Mouse (Mus musculus) bone marrow macrophage, adult 2 months (primary cell): ENCODE data around the gene Pcbd2. TPM values are rescaled to one million over a fixed set of nuclear protein-coding genes. Genes with fewer than 3 reads are reported as not detected.

ENCODE experiments used
- H3K27ac ChIP-seq: 2 replicates; pipeline ENCODE4 v1.5.1; 2012; ENCODE audit warnings: low read depth, low read length; ENCODE audit not compliant: insufficient read depth
- H3K4me1 ChIP-seq: 2 replicates; pipeline ENCODE4 v1.6.1; 2012; ENCODE audit warnings: low read length; ENCODE audit not compliant: control insufficient read depth, insufficient read depth
- H3K4me3 ChIP-seq: 2 replicates; pipeline ENCODE4 v1.5.1; 2012; ENCODE audit warnings: mild to moderate bottlenecking, low read length, moderate library complexity; ENCODE audit not compliant: insufficient read depth
- CTCF ChIP-seq: IDR thresholded peaks from 2 replicates; pipeline ENCODE4 v1.5.1; 2012; ENCODE audit warnings: low read depth, mild to moderate bottlenecking, low read length, moderate library complexity
- POLR2A ChIP-seq: IDR thresholded peaks from 2 replicates; pipeline ENCODE4 v1.6.1; 2012; ENCODE audit warnings: mild to moderate bottlenecking, low read depth, low read length, borderline replicate concordance
- polyA plus RNA-seq: library from polyadenylated mRNA; stranded (reverse); fragments of >200 nt; gene quantifications from 2 replicates; pipeline ENCODE4 v1.2.4, GENCODE M21; 2012; ENCODE audit not compliant: missing spikeins, insufficient read depth, insufficient read length

Gene Pcbd2
- polyA plus RNA-seq, 1 experiment = 55.0 TPM

- TF ChIP-seq POLR2A (no peak), CTCF (no peak)
- no peak overlapping the region for H3K27ac ChIP-seq
- H3K4me3 ChIP-seq = no peak overlapping the region
- H3K4me1 ChIP-seq = no peaks in the 10 kb centered on the region
These were observed 47.9 kb downstream of the Pcbd2 start for GRCm38 (mm10) chr13:55775056-55775455.

GRCm38 (mm10) chr13:55784268-55784667 lies 57.1 kb downstream of the Pcbd2 start, which contains the start of gene Catsper3:
Gene Catsper3 (plus strand): TSS chr13:55784568.
- no peak within 1 kb of the TSS for H3K4me3 ChIP-seq
- H3K27ac ChIP-seq = no peak within 1 kb of the TSS
- TF ChIP-seq CTCF (no peak), POLR2A (no peak)
- no peaks in the 10 kb centered on the region for H3K4me1 ChIP-seq

GRCm38 (mm10) chr13:55786120-55786519 lies 59.0 kb downstream of the Pcbd2 start:
- Histone ChIP-seq H3K4me3 (no peak overlapping the region), H3K4me1 (no peaks in the 10 kb centered on the region), H3K27ac (no peak overlapping the region)
- no peak for TF ChIP-seq POLR2A

- Histone ChIP-seq H3K4me1 (no peaks in the 10 kb centered on the region), H3K4me3 (no peak overlapping the region), H3K27ac (no peak overlapping the region)
- no peak for TF ChIP-seq CTCF
- TF ChIP-seq POLR2A = no peak
These were observed 74.1 kb downstream of the Pcbd2 start for GRCm38 (mm10) chr13:55801246-55801645.

- Histone ChIP-seq H3K27ac (no peak overlapping the region), H3K4me3 (no peak overlapping the region), H3K4me1 (no peaks in the 10 kb centered on the region)
- TF ChIP-seq POLR2A (no peak), CTCF (no peak)
These were observed 76.8 kb downstream of the Pcbd2 start for GRCm38 (mm10) chr13:55803973-55804372.

- TF ChIP-seq CTCF (no peak), POLR2A (no peak)
- no peak overlapping the region for H3K4me3 ChIP-seq
- no peaks in the 10 kb centered on the region for H3K4me1 ChIP-seq
- no peak overlapping the region for H3K27ac ChIP-seq
These were observed 82.0 kb downstream of the Pcbd2 start for GRCm38 (mm10) chr13:55809041-55809623.

- H3K27ac ChIP-seq = no peak overlapping the region
- no peak for TF ChIP-seq POLR2A
- H3K4me1 ChIP-seq = no peaks in the 10 kb centered on the region
- H3K4me3 ChIP-seq = no peak overlapping the region
These were observed 82.5 kb downstream of the Pcbd2 start for GRCm38 (mm10) chr13:55809707-55810106.

- no peak overlapping the region for H3K27ac ChIP-seq
- no peak overlapping the region for H3K4me3 ChIP-seq
- no peaks in the 10 kb centered on the region for H3K4me1 ChIP-seq
- TF ChIP-seq CTCF (no peak), POLR2A (no peak)
These were observed 83.8 kb downstream of the Pcbd2 start for GRCm38 (mm10) chr13:55810947-55811346.

GRCm38 (mm10) chr13:55813490-55814016 lies 86.4 kb downstream of the Pcbd2 start:
- Histone ChIP-seq H3K4me1 (no peaks in the 10 kb centered on the region), H3K4me3 (no peak overlapping the region), H3K27ac (no peak overlapping the region)
- TF ChIP-seq CTCF (no peak), POLR2A (no peak)

GRCm38 (mm10) chr13:55814834-55815233 lies 87.7 kb downstream of the Pcbd2 start:
- H3K4me1 ChIP-seq = no peaks in the 10 kb centered on the region
- TF ChIP-seq POLR2A (no peak), CTCF (no peak)
- no peak overlapping the region for H3K27ac ChIP-seq
- H3K4me3 ChIP-seq = no peak overlapping the region
